Mouse (Mus musculus): ENCODE results near the gene Cblb. TPM values are rescaled to one million over a fixed set of nuclear protein-coding genes. Genes with fewer than 3 reads are reported as not detected.

The Cblb gene
- total RNA-seq, 2 experiments from 2014 or later = 12.8 to 14.1 TPM

DNA sequence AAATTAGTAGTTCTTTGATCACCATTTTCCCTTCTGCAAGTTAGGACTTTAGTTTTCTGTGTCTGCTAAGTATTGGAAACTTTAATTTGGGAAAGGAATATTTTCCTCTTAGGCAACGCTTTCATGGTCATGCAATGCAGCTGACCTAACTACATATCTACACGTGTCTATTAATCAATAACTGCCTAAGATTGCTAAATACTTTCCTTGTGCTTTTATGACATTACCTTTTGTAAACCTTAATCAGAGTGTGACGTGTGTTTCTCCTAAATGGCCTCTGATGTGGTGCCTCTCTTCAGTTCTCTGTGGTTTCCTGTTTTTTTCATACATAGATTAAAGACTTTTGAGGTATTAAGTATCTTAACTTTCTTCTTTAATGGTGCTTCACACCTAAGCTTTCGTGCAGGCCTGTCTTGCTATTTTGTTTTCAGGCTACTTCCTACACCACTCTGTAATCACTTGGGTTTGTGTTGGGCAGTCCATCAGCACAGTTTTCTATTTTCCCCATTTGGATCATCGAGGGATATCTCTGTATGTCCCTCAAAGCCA, 98.4 kb downstream of the Cblb start:
- DNase-seq (ENCODE audit: low spot score) = no peak

DNA sequence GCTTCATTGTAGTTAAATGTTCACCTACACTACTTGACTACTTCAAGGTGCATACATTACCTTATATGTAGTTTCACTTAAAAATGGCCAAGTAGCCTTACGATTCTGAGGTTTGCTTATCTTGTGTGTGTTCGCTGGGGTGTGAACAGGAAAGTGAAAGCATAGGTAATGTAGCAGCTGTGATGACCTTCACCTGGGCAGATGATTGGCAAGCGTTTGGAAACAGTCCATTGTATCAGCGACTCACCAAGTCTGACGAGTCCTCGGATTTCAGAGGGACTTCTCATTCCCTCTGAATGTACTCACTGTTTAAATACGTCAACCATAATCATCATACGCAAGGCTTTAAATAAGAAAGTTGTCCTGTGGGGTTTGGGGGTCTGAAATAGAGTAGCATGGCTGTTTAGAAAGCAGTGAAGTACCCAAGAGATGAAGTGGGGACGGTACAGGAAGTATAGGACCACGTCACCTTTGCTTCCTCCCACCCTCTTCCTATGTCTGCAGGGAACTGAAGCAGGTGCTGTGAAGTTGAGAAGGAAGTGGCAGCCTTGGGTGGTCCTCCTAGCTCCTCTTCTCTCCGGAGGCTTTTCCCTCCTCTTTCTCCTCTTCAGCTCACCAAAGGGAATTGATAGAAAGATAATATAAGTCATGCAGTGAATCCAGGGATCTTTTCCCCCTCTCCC, 101.9 kb downstream of the Cblb start:
- no peak for DNase-seq (ENCODE audit: low spot score)

DNA sequence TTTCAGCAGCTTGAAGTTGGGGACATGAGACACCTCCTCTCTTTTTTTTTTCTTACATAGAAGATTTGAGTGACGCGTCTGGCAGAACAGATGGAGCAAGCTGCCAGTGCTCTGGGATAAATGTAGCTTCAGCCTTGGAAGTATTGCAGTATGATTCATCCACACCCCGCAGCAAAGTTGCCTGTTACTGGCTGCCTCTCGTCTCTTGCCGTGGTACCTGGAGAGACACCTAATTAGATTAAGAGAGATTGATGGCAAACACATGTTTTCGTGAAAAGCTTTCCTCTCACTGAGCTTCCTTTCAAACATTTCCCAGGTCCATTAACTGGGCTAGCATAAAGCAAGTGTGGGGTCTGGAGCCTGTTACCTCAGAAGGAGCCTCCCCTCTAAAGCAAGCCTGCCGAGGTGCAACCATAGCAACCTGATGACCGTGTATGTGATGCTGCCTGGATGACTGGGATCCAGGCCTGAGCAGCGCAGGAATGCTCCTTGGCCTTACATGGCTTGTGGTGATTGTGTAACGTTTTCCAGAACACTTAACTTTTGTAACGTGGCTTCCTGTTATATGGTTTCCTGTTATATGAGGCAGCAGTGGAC, 103.7 kb downstream of the Cblb start:
- DNase-seq (ENCODE audit: low spot score) = peak; percentile 67

DNA sequence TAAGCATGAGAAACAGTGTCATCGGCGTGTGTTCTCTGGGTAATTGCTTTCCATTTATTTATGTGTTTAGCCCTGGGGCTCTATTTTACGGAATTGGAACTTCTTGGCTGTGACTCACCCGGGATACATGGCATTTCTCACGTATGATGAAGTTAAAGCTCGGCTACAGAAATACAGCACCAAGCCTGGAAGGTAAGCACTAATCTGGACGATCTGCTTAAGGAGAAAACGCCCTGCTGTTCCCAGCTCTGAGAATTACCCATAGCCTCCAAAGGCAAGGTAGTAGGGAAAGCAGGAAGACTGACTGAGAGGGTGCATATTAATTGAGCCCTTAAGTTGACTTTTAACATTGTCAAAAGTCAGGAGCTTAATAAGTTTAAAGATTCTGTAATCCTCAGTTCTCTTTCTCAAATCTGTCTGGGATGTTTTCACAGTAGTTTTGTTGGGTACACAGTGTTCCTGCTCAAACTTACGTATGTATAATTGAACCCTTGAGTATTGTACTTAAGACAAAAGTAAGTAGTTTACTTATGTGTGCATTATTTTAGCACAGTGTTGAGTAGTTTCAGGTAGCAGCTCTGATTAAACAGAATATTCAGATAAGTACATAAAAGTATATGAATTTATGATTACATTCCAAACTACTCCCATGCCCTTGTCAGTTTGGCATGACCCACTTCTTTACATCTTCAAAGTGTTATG, 104.8 kb downstream of the Cblb start:
- no peak for DNase-seq (ENCODE audit: low spot score)

DNA sequence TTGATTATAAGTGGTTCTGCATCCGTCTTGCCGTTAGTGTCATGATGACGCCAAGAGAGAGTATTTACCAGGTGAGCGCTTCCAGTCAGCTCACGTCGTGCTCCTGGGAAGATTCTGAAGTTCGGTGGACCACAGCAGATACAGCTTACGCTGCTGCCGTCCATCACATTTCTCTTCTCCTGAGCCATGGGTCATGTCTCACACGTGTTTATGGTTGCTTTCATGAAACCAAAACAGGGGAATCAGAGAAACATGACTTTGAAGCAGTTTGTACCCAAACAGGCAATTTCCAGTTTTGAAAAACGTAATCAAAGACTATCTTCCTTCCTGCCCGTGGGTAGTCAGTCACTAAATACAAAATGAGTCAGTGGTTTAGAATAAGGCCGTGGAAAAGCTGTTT, 112.1 kb downstream of the Cblb start:
- no peak for DNase-seq (ENCODE audit: low spot score)

DNA sequence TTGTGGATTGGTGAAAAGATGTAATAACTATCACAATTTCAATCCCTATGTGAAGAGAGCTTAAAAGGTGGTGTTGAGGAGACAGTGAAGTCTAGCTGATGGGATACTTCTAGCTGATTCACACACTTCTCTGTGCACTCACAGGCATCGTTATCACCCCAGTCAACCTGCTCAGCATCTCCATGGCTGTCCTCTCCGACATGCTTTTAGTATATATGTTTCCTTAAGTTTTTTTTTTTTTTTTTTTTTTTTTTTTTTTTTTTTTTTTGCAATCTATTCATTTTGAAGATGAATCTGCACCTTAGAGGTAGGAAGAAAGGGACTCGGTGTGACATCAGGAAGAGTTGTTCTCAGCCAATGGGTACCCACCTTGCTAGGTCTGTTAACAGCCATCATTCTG, 112.8 kb downstream of the Cblb start:
- no peak for DNase-seq (ENCODE audit: low spot score)

DNA sequence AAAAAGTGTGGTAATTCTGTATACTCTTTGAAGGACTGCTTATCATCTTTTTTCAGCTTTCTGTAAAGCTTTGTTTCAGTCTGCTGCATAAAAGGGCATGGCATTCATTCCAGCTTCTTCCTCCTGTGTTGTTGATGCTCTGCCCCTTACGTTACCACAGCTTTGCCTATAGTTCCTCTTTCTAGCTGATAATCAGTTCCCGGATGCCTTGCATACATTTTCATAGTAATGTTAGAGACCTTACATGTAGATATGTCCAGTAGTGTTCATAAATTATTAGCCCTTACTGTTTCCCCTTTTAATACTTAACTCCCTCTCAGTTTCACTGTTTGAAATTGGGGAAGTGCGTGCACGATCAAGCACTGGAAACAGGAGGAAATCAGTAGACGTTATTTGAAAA, 113.8 kb downstream of the Cblb start:
- DNase-seq (ENCODE audit: low spot score) = no peak

DNA sequence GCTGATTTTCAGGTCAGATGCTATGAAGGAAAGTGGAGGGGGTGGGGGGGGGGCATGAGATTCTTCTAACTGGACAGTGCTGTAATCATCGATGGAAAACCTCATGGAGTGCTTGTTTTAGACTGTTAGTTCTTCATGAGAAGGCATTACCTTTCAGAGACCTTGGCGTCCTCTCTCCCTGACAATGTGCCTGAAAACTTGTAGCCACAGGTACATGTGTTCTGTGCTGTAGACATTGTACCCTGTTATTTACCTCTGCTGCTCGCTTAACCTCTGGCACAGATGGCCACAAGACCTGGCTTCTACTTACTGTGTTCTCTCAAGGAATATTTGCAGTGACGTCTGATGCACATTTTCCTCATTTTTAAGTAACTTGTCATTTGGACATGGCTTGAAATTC, 114.5 kb downstream of the Cblb start:
- no peak for DNase-seq (ENCODE audit: low spot score)

DNA sequence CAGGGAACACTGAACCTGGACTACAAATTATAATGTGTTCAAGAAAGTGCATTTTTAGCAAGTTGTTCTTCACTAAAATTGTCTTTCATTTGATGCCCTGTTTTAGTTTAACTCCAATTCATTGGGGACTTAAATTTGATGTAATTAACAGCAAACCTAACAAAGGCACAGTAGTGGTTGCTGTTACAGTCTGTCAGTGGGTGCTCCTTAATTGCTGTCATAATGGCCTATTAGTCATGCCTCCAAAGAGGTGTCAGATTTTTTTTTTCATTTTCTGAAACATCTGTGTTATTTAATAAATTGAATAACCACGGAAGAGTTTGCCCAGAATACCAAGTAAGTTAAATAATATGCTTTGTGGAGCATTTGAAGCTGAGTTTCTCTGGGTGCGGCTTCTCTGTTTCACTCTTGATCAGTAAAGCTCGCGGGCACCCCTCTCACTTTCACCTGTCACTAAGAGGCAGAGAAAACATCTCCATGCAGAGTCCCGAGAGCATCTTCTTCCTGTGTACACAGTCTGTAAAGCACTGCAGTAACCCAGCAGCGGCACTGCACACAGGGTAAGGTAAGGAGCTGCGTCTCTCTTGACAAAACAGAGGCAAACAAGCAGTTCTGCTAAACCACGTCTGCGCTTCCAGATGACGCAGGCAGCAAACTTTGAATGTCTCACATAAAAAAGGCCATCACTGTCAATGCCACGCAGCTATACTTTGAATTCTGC, 116.1 kb downstream of the Cblb start:
- DNase-seq (ENCODE audit: low spot score) = no peak

DNA sequence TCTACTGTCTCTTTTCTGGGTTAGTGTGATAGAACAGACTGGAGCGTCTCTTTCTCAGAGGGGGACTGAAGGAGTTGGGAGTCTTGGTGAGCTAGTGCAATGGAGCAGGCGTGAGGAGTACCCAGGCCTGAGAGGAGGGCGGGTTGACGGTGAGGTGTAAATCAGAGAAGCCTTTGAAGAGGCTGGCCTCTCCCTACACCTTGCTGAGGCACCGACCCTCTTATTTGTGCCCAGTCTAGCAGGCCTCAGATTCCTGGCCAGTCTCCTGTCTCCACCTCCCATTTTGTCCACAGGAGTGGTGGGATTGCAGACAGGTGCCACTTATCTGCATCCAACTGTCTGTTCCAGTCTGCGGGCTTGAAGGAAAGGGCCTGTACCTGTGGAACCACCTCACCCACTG, 117.0 kb downstream of the Cblb start:
- no peak for DNase-seq (ENCODE audit: low spot score)

DNA sequence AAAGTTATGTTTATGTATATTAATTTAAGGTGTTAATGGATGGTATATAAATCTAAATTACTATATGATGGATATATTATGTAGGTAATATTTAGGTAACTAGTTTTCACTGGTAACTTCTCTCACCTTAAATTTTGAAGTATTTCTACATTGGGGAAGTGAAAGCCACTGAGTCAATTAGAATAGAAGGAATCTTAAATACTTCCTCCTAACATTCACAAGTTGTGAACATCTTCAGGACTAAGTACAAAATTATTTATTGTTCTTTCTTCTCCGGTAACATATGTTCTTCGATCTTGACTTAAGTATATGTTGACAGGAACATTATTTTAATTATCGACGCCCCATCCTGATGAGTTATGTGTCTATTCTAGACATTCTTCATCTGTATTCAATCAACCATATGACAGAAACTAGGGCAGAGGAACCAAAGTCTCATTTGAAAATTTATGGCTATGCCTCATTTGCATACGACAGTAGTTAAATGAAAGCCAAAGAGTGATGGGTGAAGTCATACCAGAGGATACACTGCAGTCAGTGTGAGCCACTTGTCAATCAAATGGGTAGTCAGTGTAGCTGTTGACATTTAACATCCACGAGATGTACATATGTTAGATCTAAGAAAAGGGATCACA, 118.2 kb downstream of the Cblb start:
- DNase-seq (ENCODE audit: low spot score) = no peak

DNA sequence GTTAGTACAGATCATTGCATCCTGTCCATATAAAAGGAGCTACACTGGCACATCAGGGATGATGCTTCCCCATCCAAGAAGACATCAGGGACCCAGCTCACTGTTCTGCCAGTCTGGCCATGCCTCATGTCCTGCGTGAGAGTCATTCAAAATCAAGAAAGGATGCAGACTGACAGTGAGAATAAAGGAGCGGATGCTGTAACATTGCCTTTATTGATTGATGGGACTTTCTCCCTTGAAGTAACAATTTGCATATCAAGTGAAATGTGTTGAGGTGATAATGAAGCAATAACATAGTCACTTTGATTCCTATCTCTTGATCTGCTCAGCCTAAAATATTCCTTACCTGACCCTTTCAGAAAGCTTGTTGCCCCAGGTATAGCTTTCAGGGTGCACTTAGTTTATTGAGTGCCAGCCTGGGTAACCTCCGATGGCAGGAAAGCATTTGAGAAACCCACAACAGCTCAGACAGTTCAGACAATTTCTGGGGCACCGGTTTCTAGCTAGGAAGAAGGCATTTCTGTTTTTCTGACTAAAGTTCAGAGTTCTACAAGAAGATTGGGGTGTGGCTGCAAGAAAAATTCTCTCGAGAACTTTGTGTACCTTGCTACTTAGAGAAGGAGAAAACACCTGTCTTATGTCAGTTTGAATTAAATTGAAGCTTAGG, 124.1 kb downstream of the Cblb start:
- no peak for DNase-seq (ENCODE audit: low spot score)

DNA sequence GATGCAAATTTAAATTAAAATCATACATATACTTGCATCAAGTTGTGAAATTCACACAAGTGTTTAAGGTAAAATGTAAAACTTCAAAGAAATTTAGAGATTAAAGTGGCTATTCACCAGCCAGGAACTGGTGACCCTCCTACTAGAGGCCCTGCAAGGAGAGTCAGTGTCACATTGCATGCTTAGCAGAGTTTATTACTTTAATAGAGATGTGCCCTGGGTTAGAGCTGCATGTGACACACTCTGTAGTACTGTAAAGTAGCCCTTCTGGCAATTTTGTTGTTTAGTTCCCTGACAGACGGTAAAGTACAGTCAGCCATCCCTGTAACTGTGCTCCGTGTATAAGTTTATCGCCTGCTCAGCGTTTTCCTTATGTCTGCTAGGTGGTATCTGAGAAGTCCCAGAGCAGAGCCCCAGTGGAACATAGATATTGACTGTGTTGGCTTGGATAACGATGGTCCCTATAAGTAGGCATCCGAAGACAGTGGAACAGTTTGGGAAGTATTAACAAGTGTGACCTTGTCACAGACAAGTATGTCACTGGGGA, 129.0 kb downstream of the Cblb start:
- no peak for DNase-seq (ENCODE audit: low spot score)

DNA sequence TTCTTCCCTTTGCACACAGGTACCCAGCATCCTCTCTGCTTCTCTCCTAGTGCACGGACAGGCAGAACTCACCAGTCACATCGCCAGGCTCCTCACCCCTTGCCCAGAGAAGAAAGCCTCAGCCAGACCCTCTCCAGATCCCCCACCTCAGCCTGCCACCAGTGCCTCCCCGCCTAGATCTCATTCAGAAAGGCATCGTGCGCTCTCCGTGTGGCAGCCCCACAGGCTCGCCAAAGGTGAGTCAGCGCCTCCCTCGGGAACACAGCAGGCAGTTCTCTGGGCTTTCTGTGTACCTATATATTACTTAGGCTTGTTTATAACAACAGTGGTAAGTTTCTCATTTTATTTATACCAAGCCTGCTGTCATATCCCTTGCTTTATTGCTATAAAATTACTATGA, 133.2 kb downstream of the Cblb start:
- no peak for DNase-seq (ENCODE audit: low spot score)

DNA sequence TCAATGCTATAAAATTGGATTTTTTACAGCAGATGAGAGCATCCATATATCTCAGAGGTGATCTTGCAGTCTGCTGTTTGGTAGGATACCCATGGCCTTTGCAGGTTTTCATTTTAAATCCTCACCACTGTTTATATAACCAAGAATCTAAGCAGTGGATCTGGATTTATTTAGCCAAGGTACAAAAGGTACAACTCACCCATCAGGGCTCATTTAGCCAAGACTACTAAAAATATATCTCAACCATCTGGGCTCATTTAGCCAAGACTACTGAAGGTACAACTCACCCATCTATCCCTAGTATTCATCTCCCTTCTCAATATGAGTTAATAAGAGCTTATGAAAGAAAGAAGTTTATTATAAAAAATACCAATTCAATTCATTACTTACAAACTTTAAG, 142.2 kb downstream of the Cblb start:
- DNase-seq (ENCODE audit: low spot score) = no peak

DNA sequence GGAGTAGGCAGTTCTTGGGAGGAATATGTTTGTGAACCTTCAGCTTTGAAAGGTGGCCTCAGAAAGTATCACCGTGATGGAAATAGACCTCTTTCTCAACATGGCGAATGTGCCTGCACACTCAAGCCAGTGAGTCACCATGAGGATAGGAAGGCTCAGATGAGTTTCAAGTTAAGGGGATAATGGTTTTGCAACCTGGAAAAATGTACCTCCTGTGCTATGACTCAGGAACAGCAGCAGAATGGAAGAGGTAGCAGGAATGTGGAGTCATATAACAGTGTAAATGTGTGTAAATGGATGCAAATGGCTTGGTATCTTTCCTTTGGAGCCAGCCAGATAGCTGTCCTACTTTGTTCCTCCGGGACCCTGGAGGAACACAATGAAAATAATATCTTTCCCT, 148.8 kb downstream of the Cblb start:
- DNase-seq (ENCODE audit: low spot score) = no peak

DNA sequence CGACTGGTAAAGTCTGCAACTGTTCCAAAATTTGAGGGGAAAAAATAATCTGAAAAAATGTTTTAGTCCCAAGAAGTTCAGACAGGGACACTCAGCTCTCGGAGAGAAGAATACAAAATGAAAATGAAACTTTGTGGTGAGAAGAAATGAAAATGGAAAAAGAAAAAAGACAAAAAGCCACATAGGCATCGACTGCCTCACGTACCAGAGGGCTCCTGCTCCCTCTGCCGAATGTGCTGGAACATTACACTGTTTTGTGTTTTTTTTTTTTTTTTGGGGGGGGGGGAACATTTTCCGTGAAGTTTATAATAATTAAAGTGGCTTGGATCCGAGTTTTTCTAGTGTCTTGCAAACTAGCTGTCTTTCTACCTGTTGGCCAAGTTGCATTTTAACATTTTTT, 151.0 kb downstream of the Cblb start:
- DNase-seq (ENCODE audit: low spot score) = no peak

DNA sequence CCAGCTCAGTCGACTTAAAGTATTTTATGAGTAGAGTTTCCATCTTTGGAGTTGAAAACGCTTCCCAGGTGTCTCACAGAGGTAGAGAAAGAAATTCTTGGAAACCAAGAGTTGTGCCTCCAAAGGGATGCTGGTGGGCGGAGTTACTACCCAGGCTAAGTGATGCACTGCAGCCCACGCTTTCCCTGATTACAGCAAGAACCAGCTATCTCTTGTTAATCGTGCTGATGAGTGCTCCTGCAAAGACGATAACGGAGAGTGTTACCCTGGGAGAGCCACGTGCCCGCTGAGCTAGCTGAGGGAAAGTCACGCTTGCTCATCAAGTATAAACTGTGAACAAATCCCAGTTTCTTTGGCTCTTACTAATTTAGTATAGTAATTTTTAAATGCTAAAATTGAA, 153.3 kb downstream of the Cblb start:
- DNase-seq (ENCODE audit: low spot score) = no peak

DNA sequence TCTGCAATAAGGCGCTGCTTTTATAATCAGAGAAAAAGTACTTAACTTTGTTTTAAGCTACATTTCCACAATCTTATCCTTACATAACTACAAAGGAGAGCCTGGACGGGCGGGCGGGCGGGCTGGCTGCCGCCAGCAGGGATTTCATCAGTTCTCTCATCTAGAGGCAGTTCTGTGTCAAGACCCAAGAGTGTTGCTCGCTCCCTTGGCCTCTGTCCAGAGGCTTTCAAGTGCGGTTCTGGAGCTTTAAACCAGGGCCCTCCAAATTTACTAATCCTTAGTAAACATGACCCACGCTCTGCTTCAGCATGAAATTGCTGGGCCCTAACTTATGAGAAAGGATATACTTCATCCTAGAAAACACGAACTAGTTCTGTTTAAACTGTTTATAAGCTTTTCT, 155.7 kb downstream of the Cblb start:
- DNase-seq (ENCODE audit: low spot score) = peak; percentile 43

DNA sequence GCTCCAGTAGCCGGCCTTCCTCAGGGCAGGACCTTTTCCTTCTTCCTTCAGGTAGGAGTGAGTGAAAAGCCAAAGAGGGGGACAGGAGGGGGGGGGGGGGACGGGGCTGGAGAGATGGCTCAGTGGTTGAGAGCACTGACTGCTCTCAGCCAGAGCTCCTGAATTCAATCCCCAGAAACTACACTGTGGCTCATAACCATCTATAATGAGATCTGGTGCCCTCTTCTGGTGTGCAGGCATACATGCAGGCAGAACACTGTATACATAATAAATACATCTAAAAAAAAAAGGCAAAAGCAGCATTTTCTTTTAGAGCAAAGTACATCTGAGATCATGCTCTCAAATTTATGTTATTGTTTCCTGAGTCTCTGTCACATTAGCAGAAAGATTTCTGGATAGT, 158.1 kb downstream of the Cblb start:
- no peak for DNase-seq (ENCODE audit: low spot score)

DNA sequence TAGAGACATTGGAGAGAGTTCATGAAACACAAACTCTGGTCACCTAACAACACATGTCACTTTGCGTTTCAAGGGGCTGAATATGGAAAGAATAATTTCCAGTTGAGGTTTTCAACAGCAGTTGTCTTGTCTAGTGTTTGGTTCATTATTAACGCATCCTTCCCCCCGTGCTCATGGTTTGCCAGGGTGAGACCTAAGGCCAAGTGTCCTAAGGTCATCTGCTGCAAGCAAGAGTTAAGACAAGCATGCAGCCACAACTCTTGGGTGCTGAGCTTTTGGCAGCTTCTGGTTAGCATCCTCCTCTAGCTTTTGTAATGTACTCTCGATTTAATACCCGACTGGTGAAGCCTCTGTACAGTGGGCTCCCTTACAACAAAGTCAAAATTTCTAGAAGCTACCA, 159.7 kb downstream of the Cblb start:
- DNase-seq (ENCODE audit: low spot score) = no peak

All from gastrocnemius, adult 18-20 months (tissue).